Mouse (Mus musculus): ENCODE measurements around the gene Nkx1-1.

- peak; percentile 39; the same call in 1 of the 2 replicates for TF ChIP-seq CTCF (IDR thresholded peaks at IDR 0.05; ENCODE audit: low read depth, low read length)
- TF ChIP-seq POLR2A (IDR thresholded peaks at IDR 0.05; ENCODE audit: borderline replicate concordance, low read depth, low read length), result no peak
Observed at GRCm38 (mm10) chr5:33442927-33443710, 9.3 kb upstream of the Nkx1-1 start.
